Mouse (Mus musculus) ES-Bruce4 (cell line): ENCODE data around the gene Magi2.

ENCODE experiments used
- CTCF ChIP-seq: IDR thresholded peaks from one replicate; pipeline ENCODE4 v1.8.1; 2011; ENCODE audit warnings: low read depth, low read length
- POLR2A ChIP-seq: IDR thresholded peaks from one replicate; pipeline ENCODE4 v1.8.1; 2011; ENCODE audit warnings: low read length; ENCODE audit not compliant: insufficient read depth

- no peak for TF ChIP-seq POLR2A
- TF ChIP-seq CTCF: no peak
Measured at GRCm38 (mm10) chr5:19546424-19546823, 319.6 kb downstream of the Magi2 start.
